Mouse (Mus musculus) brain, embryonic 18.5 days (tissue): Measurements from ENCODE around the gene Lonrf3.
A peak's percentile ranks its signal among the peaks of the same experiment; 100 is the strongest.

Source experiments
- DNase-seq: peaks from one replicate; pipeline ENCODE4 v3.0.0-alpha.2; 2012; ENCODE audit warnings: low read depth, low spot score

Lonrf3 gene

GRCm38 (mm10) chrX:36328271-36329039 is at the start of gene Lonrf3:
Gene Lonrf3 (plus strand): TSS chrX:36328353.
- peak; percentile 32 for DNase-seq

- DNase-seq = no peak
Measured at GRCm38 (mm10) chrX:36278750-36279149, 49.4 kb upstream of the Lonrf3 start.

DNA sequence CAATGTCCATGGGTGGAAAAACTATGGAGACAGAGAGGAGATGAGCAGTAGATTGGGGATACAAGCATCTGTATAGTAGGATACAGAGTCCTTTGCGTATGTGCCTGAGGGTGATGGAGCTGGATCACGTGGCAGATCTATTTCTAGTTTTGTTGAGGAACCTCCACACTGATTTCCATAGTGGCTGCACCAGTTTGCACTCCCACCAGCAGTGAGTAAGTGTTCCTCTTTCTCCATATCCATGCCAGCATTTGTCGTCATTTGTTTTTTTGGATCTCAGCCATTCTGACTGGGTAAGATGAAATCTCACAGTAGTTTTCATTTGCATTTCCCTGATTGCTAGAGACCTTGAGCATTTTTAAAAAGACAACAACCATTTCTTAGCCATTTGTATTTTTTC is 16.7 kb upstream of the Lonrf3 start:
- DNase-seq = no peak

GRCm38 (mm10) chrX:36327491-36328255 is 480 bp upstream of the Lonrf3 start:
- DNase-seq = no peak

GRCm38 (mm10) chrX:36329040-36329649 is 992 bp downstream of the Lonrf3 start:
- DNase-seq = no peak

DNA sequence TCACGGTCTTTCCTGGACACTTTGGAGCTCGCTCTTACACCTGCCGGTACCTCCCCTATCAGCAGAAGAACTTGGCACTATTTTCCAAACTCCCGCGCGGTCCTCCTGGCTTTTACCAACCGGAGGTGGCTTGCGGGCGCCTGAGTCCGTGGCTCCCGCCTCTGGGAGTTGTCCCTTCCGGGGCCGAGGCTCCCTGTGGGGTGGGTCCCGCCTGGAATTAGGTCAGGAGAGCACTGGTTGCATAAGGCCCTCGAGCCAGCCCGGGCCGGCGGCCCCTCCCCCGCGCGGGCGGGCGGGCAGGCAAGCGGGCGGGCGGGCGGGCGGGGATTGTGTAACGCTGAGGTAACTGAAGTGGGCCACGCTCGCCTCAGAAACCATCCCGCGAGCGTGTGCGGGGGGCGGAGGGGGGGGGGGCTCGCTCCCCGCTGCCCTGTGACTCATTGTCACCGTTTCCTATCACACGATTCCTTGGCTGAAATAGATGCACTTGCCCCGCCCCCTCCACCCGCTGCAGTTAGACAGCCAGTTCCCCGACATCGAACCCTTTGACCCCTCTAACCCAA is 1.8 kb downstream of the Lonrf3 start:
- no peak for DNase-seq

GRCm38 (mm10) chrX:36352446-36352845 is 24.3 kb downstream of the Lonrf3 start:
- no peak for DNase-seq

GRCm38 (mm10) chrX:36385340-36385739 is 57.2 kb downstream of the Lonrf3 start:
- DNase-seq = no peak

GRCm38 (mm10) chrX:36389971-36390370 is 61.8 kb downstream of the Lonrf3 start:
- DNase-seq = no peak

- no peak for DNase-seq
Measured at GRCm38 (mm10) chrX:36390503-36390902, 62.4 kb downstream of the Lonrf3 start.

GRCm38 (mm10) chrX:36392672-36393071 is 64.5 kb downstream of the Lonrf3 start:
- DNase-seq = no peak

- no peak for DNase-seq
Measured at GRCm38 (mm10) chrX:36393279-36393678, 65.1 kb downstream of the Lonrf3 start.

DNA sequence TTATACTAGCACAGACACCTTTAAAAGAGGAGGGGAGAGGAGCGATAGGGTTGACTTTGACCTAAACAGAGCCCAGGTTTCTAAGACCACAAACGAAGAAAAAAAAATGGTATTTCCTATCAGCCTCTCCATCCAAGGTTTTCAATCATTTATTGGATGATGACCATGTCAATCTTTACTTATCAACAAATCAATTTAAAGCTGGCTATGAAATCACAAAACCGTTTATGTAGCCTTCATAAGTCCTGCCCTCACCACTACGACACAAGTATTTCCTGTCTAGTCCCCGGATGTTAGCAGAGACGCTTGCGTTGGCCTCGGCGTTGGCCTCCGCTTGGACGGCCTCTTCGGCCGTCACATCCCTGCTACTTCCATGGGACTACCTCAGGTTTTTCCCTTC is 72.8 kb downstream of the Lonrf3 start, which contains the start of gene Gm6268:
TSS of gene Gm6268 (plus strand) at position 301 of the 400 bp plus-strand sequence.
- no peak for DNase-seq

GRCm38 (mm10) chrX:36402316-36402715 is 74.2 kb downstream of the Lonrf3 start:
- DNase-seq = no peak
